Mouse (Mus musculus): ENCODE results near the gene Atp6v1a. TPM values are rescaled to one million over a fixed set of nuclear protein-coding genes. Genes with fewer than 3 reads are reported as not detected.

Gene Atp6v1a
- polyA plus RNA-seq, 1 experiment from 2014 or later = 24.8 TPM

- no peak overlapping the region for H3K27ac ChIP-seq (ENCODE audit: low read length)
- no peak overlapping the region for H3K9ac ChIP-seq (ENCODE audit: low read depth, low read length)
- no peaks in the 10 kb centered on the region for H3K36me3 ChIP-seq (ENCODE audit: control insufficient read depth, insufficient read depth)
- ATAC-seq (ENCODE audit: low read depth) = no peak
- no peaks in the 10 kb centered on the region for H3K9me3 ChIP-seq (replicated peaks; ENCODE audit: control insufficient read depth, low read length)
- no peak overlapping the region for H3K4me3 ChIP-seq (ENCODE audit: low read depth, low read length)
- H3K27me3 ChIP-seq (ENCODE audit: control insufficient read depth, insufficient read depth, low read depth, low read length) = no peaks in the 10 kb centered on the region
- no peak overlapping the region for H3K4me2 ChIP-seq (ENCODE audit: low read depth, low read length)
- H3K4me1 ChIP-seq (ENCODE audit: control insufficient read depth, low read depth, low read length) = no peaks in the 10 kb centered on the region
- 50% methylated on average over 1 of the region's 1 CpGs for WGBS (ENCODE audit: insufficient replicate concordance)
Observed at GRCm38 (mm10) chr16:44124713-44125112, 14.8 kb downstream of the Atp6v1a start.

GRCm38 (mm10) chr16:44123786-44124185 is 15.7 kb downstream of the Atp6v1a start:
- Histone ChIP-seq H3K27ac (ENCODE audit: low read length) (no peak overlapping the region), H3K27me3 (ENCODE audit: control insufficient read depth, insufficient read depth, low read depth, low read length) (no peaks in the 10 kb centered on the region), H3K9ac (ENCODE audit: low read depth, low read length) (no peak overlapping the region), H3K36me3 (ENCODE audit: control insufficient read depth, insufficient read depth) (no peaks in the 10 kb centered on the region), H3K4me3 (ENCODE audit: low read depth, low read length) (no peak overlapping the region), H3K4me1 (ENCODE audit: control insufficient read depth, low read depth, low read length) (no peaks in the 10 kb centered on the region), H3K4me2 (ENCODE audit: low read depth, low read length) (no peak overlapping the region), H3K9me3 (replicated peaks; ENCODE audit: control insufficient read depth, low read length) (no peaks in the 10 kb centered on the region)
- 50% methylated on average over 2 of the region's 2 CpGs for WGBS (ENCODE audit: insufficient replicate concordance)
- ATAC-seq (ENCODE audit: low read depth) = no peak

- no peaks in the 10 kb centered on the region for H3K36me3 ChIP-seq (ENCODE audit: control insufficient read depth, insufficient read depth)
- H3K27me3 ChIP-seq (ENCODE audit: control insufficient read depth, insufficient read depth, low read depth, low read length) = no peaks in the 10 kb centered on the region
- H3K4me3 ChIP-seq (ENCODE audit: low read depth, low read length) = no peak overlapping the region
- H3K4me1 ChIP-seq (ENCODE audit: control insufficient read depth, low read depth, low read length) = no peaks in the 10 kb centered on the region
- no peaks in the 10 kb centered on the region for H3K9me3 ChIP-seq (replicated peaks; ENCODE audit: control insufficient read depth, low read length)
- H3K4me2 ChIP-seq (ENCODE audit: low read depth, low read length) = no peak overlapping the region
- no peak overlapping the region for H3K9ac ChIP-seq (ENCODE audit: low read depth, low read length)
- no peak for ATAC-seq (ENCODE audit: low read depth)
- no peak overlapping the region for H3K27ac ChIP-seq (ENCODE audit: low read length)
- 71% methylated on average over 7 of the region's 7 CpGs for WGBS (ENCODE audit: insufficient replicate concordance)
Observed at GRCm38 (mm10) chr16:44122982-44123725, 16.4 kb downstream of the Atp6v1a start.

GRCm38 (mm10) chr16:44122574-44122973 is 16.9 kb downstream of the Atp6v1a start:
- no peak overlapping the region for H3K4me2 ChIP-seq (ENCODE audit: low read depth, low read length)

GRCm38 (mm10) chr16:44122122-44122521 is 17.4 kb downstream of the Atp6v1a start:
- no peak for ATAC-seq (ENCODE audit: low read depth)
- Histone ChIP-seq H3K9ac (ENCODE audit: low read depth, low read length) (no peak overlapping the region), H3K4me2 (ENCODE audit: low read depth, low read length) (no peak overlapping the region), H3K27ac (ENCODE audit: low read length) (no peak overlapping the region), H3K9me3 (replicated peaks; ENCODE audit: control insufficient read depth, low read length) (no peaks in the 10 kb centered on the region), H3K4me1 (ENCODE audit: control insufficient read depth, low read depth, low read length) (no peaks in the 10 kb centered on the region), H3K4me3 (ENCODE audit: low read depth, low read length) (no peak overlapping the region), H3K36me3 (ENCODE audit: control insufficient read depth, insufficient read depth) (no peaks in the 10 kb centered on the region), H3K27me3 (ENCODE audit: control insufficient read depth, insufficient read depth, low read depth, low read length) (no peaks in the 10 kb centered on the region)
- WGBS (ENCODE audit: insufficient replicate concordance) = 76% methylated on average over 6 of the region's 6 CpGs

More at GRCm38 (mm10) chr16:44122574-44122973, 16.9 kb downstream of the Atp6v1a start:
- no peaks in the 10 kb centered on the region for H3K9me3 ChIP-seq (replicated peaks; ENCODE audit: control insufficient read depth, low read length)
- H3K36me3 ChIP-seq (ENCODE audit: control insufficient read depth, insufficient read depth) = no peaks in the 10 kb centered on the region
- no peak for ATAC-seq (ENCODE audit: low read depth)
- H3K4me3 ChIP-seq (ENCODE audit: low read depth, low read length) = no peak overlapping the region
- H3K27me3 ChIP-seq (ENCODE audit: control insufficient read depth, insufficient read depth, low read depth, low read length) = no peaks in the 10 kb centered on the region
- no peak overlapping the region for H3K9ac ChIP-seq (ENCODE audit: low read depth, low read length)
- H3K4me1 ChIP-seq (ENCODE audit: control insufficient read depth, low read depth, low read length) = no peaks in the 10 kb centered on the region
- no peak overlapping the region for H3K27ac ChIP-seq (ENCODE audit: low read length)
- WGBS (ENCODE audit: insufficient replicate concordance) = 69% methylated on average over 6 of the region's 6 CpGs

- H3K36me3 ChIP-seq (ENCODE audit: control insufficient read depth, insufficient read depth) = no peaks in the 10 kb centered on the region
- H3K9ac ChIP-seq (ENCODE audit: low read depth, low read length) = no peak overlapping the region
- no peak for ATAC-seq (ENCODE audit: low read depth)
- no peaks in the 10 kb centered on the region for H3K27me3 ChIP-seq (ENCODE audit: control insufficient read depth, insufficient read depth, low read depth, low read length)
- no peaks in the 10 kb centered on the region for H3K9me3 ChIP-seq (replicated peaks; ENCODE audit: control insufficient read depth, low read length)
- H3K4me2 ChIP-seq (ENCODE audit: low read depth, low read length) = no peak overlapping the region
- 68% methylated on average over 7 of the region's 7 CpGs for WGBS (ENCODE audit: insufficient replicate concordance)
- H3K4me1 ChIP-seq (ENCODE audit: control insufficient read depth, low read depth, low read length) = no peaks in the 10 kb centered on the region
- H3K27ac ChIP-seq (ENCODE audit: low read length) = no peak overlapping the region
- H3K4me3 ChIP-seq (ENCODE audit: low read depth, low read length) = no peak overlapping the region
Observed at GRCm38 (mm10) chr16:44119753-44120501, 19.6 kb downstream of the Atp6v1a start.

GRCm38 (mm10) chr16:44109002-44109401 is 30.5 kb downstream of the Atp6v1a start:
- no peaks in the 10 kb centered on the region for H3K4me1 ChIP-seq (ENCODE audit: control insufficient read depth, low read depth, low read length)
- no peak for ATAC-seq (ENCODE audit: low read depth)
- H3K27ac ChIP-seq (ENCODE audit: low read length) = no peak overlapping the region
- no peak overlapping the region for H3K9ac ChIP-seq (ENCODE audit: low read depth, low read length)
- no peak overlapping the region for H3K4me3 ChIP-seq (ENCODE audit: low read depth, low read length)
- no peaks in the 10 kb centered on the region for H3K27me3 ChIP-seq (ENCODE audit: control insufficient read depth, insufficient read depth, low read depth, low read length)
- H3K36me3 ChIP-seq (ENCODE audit: control insufficient read depth, insufficient read depth) = peaks cover 14% of the 10 kb centered on the region
- no peaks in the 10 kb centered on the region for H3K9me3 ChIP-seq (replicated peaks; ENCODE audit: control insufficient read depth, low read length)
- WGBS (ENCODE audit: insufficient replicate concordance) = 68% methylated on average over 4 of the region's 4 CpGs
- no peak overlapping the region for H3K4me2 ChIP-seq (ENCODE audit: low read depth, low read length)

GRCm38 (mm10) chr16:44105211-44105610 is 34.3 kb downstream of the Atp6v1a start:
- H3K27me3 ChIP-seq (ENCODE audit: control insufficient read depth, insufficient read depth, low read depth, low read length) = no peaks in the 10 kb centered on the region
- no peaks in the 10 kb centered on the region for H3K4me1 ChIP-seq (ENCODE audit: control insufficient read depth, low read depth, low read length)
- H3K9ac ChIP-seq (ENCODE audit: low read depth, low read length) = no peak overlapping the region
- H3K4me3 ChIP-seq (ENCODE audit: low read depth, low read length) = no peak overlapping the region
- WGBS (ENCODE audit: insufficient replicate concordance) = 72% methylated on average over 2 of the region's 2 CpGs
- H3K9me3 ChIP-seq (replicated peaks; ENCODE audit: control insufficient read depth, low read length) = no peaks in the 10 kb centered on the region
- no peak for ATAC-seq (ENCODE audit: low read depth)
- peaks cover 16% of the 10 kb centered on the region for H3K36me3 ChIP-seq (ENCODE audit: control insufficient read depth, insufficient read depth)
- H3K27ac ChIP-seq (ENCODE audit: low read length) = no peak overlapping the region
- H3K4me2 ChIP-seq (ENCODE audit: low read depth, low read length) = no peak overlapping the region

All from liver, embryonic 16.5 days (tissue).